Mouse (Mus musculus) kidney, postnatal 0 days (tissue): ENCODE results near the gene 4930522H14Rik. TPM values are rescaled to one million over a fixed set of nuclear protein-coding genes. Genes with fewer than 3 reads are reported as not detected.

ENCODE experiments used
- ATAC-seq: fragments of 200-750 bp; cut with Nextera tagmentation; replicated peaks from 2 replicates; pipeline ENCODE4 v1.8.0; 2017; ENCODE audit warnings: low read depth, moderate number of reproducible peaks, moderate TSS enrichment, moderate library complexity; ENCODE audit not compliant: low FRiP score
- DNase-seq: peaks from one replicate; pipeline ENCODE4 v3.0.0-alpha.2; 2016; ENCODE audit warnings: low spot score
- H3K27ac ChIP-seq: fragments of 300-500 bp; sonication (generic); 2 replicates; pipeline ENCODE4 v1.5.1; 2014; ENCODE audit warnings: mild to moderate bottlenecking
- H3K27me3 ChIP-seq: fragments of 300-500 bp; sonication (generic); 2 replicates; pipeline ENCODE4 v1.6.1; 2014; ENCODE audit warnings: low read length, mixed read lengths; ENCODE audit not compliant: insufficient read depth
- H3K36me3 ChIP-seq: fragments of 300-500 bp; sonication (generic); 2 replicates; pipeline ENCODE4 v1.6.1; 2014; ENCODE audit warnings: low read length, mixed read lengths; ENCODE audit not compliant: insufficient read depth
- H3K4me1 ChIP-seq: fragments of 300-500 bp; sonication (generic); replicated peaks from 2 replicates; pipeline ENCODE4 v1.6.1; 2014; ENCODE audit warnings: antibody characterized with exemption, low read length, mixed read lengths; ENCODE audit not compliant: insufficient read depth
- H3K4me2 ChIP-seq: fragments of 300-500 bp; sonication (generic); 2 replicates; pipeline ENCODE4 v1.6.1; 2014; ENCODE audit warnings: mild to moderate bottlenecking, low read length, moderate library complexity, mixed read lengths
- H3K4me3 ChIP-seq: fragments of 300-500 bp; sonication (generic); replicated peaks from 2 replicates; pipeline ENCODE4 v1.5.1; 2014; ENCODE audit warnings: low read depth, low read length
- H3K9ac ChIP-seq: fragments of 300-500 bp; sonication (generic); 2 replicates; pipeline ENCODE4 v1.6.1; 2014; ENCODE audit warnings: low read depth, low read length
- H3K9me3 ChIP-seq: fragments of 300-500 bp; sonication (generic); replicated peaks from 2 replicates; pipeline ENCODE4 v1.6.1; 2016; ENCODE audit warnings: low read length, inconsistent platforms, mixed read lengths
- CTCF ChIP-seq: IDR thresholded peaks from 2 replicates; pipeline ENCODE4 v1.5.1; 2016; ENCODE audit warnings: antibody characterized with exemption, low read depth, mild to moderate bottlenecking, moderate library complexity
- WGBS: fragments of 180-500 bp; shearing (Covaris S2); extraction: QIAGEN DNeasy Blood & Tissue Kit; methylation state at CpG from one replicate; pipeline ENCODE4 v1.1.7; 2014; 5-methylcytosine and 5-hydroxymethylcytosine counted together
- polyA plus RNA-seq: library from polyadenylated mRNA; unstranded; fragments of >200 nt; fragmentation: Nextera tagmentation; extraction: Ambion mirVana; gene quantifications from 2 replicates; pipeline ENCODE4 v1.2.1, GENCODE M21; 2015

The 4930522H14Rik gene
- polyA plus RNA-seq: not detected in 2 replicates

GRCm38 (mm10) chr4:109531111-109531510, at the start of gene 4930522H14Rik:
Gene 4930522H14Rik (minus strand): TSS chr4:109531297.
- no peaks in the 10 kb centered on the region for H3K4me1 ChIP-seq
- no peak for DNase-seq
- H3K36me3 ChIP-seq: no peaks in the 10 kb centered on the region
- ATAC-seq: no peak
- no peak for TF ChIP-seq CTCF
- no peak within 1 kb of the TSS for H3K4me3 ChIP-seq
- no peaks in the 10 kb centered on the region for H3K27me3 ChIP-seq
- 96% methylated on average over 2 of the region's 2 CpGs for WGBS
- H3K9me3 ChIP-seq: no peaks in the 10 kb centered on the region
- H3K9ac ChIP-seq: no peak within 1 kb of the TSS
- H3K4me2 ChIP-seq: no peak within 1 kb of the TSS
- no peak within 1 kb of the TSS for H3K27ac ChIP-seq

GRCm38 (mm10) chr4:109578356-109578755, 47.3 kb upstream of the 4930522H14Rik start:
- Histone ChIP-seq H3K4me2 (no peak overlapping the region), H3K27ac (no peak overlapping the region), H3K36me3 (no peaks in the 10 kb centered on the region), H3K4me3 (no peak overlapping the region), H3K4me1 (no peaks in the 10 kb centered on the region), H3K9me3 (no peaks in the 10 kb centered on the region), H3K9ac (no peak overlapping the region), H3K27me3 (no peaks in the 10 kb centered on the region)
- ATAC-seq (no peak), DNase-seq (no peak)
- 79% methylated on average over 3 of the region's 3 CpGs for WGBS
- no peak for TF ChIP-seq CTCF

GRCm38 (mm10) chr4:109576933-109577332, 45.8 kb upstream of the 4930522H14Rik start:
- H3K9ac ChIP-seq: no peak overlapping the region
- no peaks in the 10 kb centered on the region for H3K9me3 ChIP-seq
- ATAC-seq: no peak
- no peaks in the 10 kb centered on the region for H3K4me1 ChIP-seq
- WGBS: 72% methylated on average over 5 of the region's 5 CpGs
- DNase-seq: peak; percentile 41
- peak; percentile 62 for TF ChIP-seq CTCF
- no peak overlapping the region for H3K4me2 ChIP-seq
- no peaks in the 10 kb centered on the region for H3K36me3 ChIP-seq
- H3K27me3 ChIP-seq: no peaks in the 10 kb centered on the region
- no peak overlapping the region for H3K4me3 ChIP-seq
- H3K27ac ChIP-seq: no peak overlapping the region

- H3K4me1 ChIP-seq: no peaks in the 10 kb centered on the region
- H3K4me2 ChIP-seq: no peak overlapping the region
- H3K36me3 ChIP-seq: no peaks in the 10 kb centered on the region
- no peak for TF ChIP-seq CTCF
- DNase-seq: no peak
- no peak overlapping the region for H3K9ac ChIP-seq
- no peaks in the 10 kb centered on the region for H3K27me3 ChIP-seq
- WGBS: 83% methylated on average over 9 of the region's 9 CpGs
- H3K27ac ChIP-seq: no peak overlapping the region
- H3K9me3 ChIP-seq: no peaks in the 10 kb centered on the region
- no peak overlapping the region for H3K4me3 ChIP-seq
- ATAC-seq: no peak
These were observed 43.7 kb upstream of the 4930522H14Rik start for GRCm38 (mm10) chr4:109574845-109575244.

GRCm38 (mm10) chr4:109574331-109574730, 43.2 kb upstream of the 4930522H14Rik start:
- no peak overlapping the region for H3K27ac ChIP-seq
- no peaks in the 10 kb centered on the region for H3K36me3 ChIP-seq
- DNase-seq: no peak
- no peak overlapping the region for H3K9ac ChIP-seq
- H3K9me3 ChIP-seq: no peaks in the 10 kb centered on the region
- H3K4me3 ChIP-seq: no peak overlapping the region
- H3K27me3 ChIP-seq: no peaks in the 10 kb centered on the region
- no peak overlapping the region for H3K4me2 ChIP-seq
- H3K4me1 ChIP-seq: no peaks in the 10 kb centered on the region
- TF ChIP-seq CTCF: no peak
- no peak for ATAC-seq
- WGBS: 57% methylated on average over 8 of the region's 8 CpGs

GRCm38 (mm10) chr4:109572632-109573031, 41.5 kb upstream of the 4930522H14Rik start:
- WGBS: 80% methylated on average over 1 of the region's 1 CpGs
- Histone ChIP-seq H3K4me1 (no peaks in the 10 kb centered on the region), H3K9ac (no peak overlapping the region), H3K4me2 (no peak overlapping the region), H3K4me3 (no peak overlapping the region), H3K27ac (no peak overlapping the region), H3K27me3 (no peaks in the 10 kb centered on the region), H3K9me3 (no peaks in the 10 kb centered on the region), H3K36me3 (no peaks in the 10 kb centered on the region)
- no peak for DNase-seq
- TF ChIP-seq CTCF: no peak
- no peak for ATAC-seq

- H3K36me3 ChIP-seq: no peaks in the 10 kb centered on the region
- no peak overlapping the region for H3K4me3 ChIP-seq
- H3K4me1 ChIP-seq: no peaks in the 10 kb centered on the region
- H3K9me3 ChIP-seq: no peaks in the 10 kb centered on the region
- TF ChIP-seq CTCF: no peak
- DNase-seq (no peak), ATAC-seq (no peak)
- no peaks in the 10 kb centered on the region for H3K27me3 ChIP-seq
- H3K27ac ChIP-seq: no peak overlapping the region
- no peak overlapping the region for H3K4me2 ChIP-seq
- H3K9ac ChIP-seq: no peak overlapping the region
- 85% methylated on average over 9 of the region's 9 CpGs for WGBS
These were observed 38.3 kb upstream of the 4930522H14Rik start for GRCm38 (mm10) chr4:109569421-109569820.
